26 mouse cellular contexts compared by ENCODE assay signal in genomic region chr12:95420861-95421260, GRCm38 (mm10).
DNase-seq lines count a peak whose midpoint lies in the region; ATAC-seq and TF ChIP-seq lines count a peak whose summit lies in the region.
"Had no signal": no experiment of that assay in that cellular context is flagged by ENCODE, and none has a peak within 500 bp of the region (broad histone marks: within the 10 kb centered on the region; RNA-seq: fewer than 3 reads in every experiment).

No protein-coding gene starts in this region.

- 61% methylated on average over 3 of the region's 3 CpGs for WGBS in lung, postnatal 0 days
- WGBS in lung, adult 2 months: 58% methylated on average over 3 of the region's 3 CpGs

- H3K4me2 ChIP-seq in lung, postnatal 0 days (replicated peaks; ENCODE audit: low read depth, low read length): no peak overlapping the region
- H3K4me2 ChIP-seq: forebrain, embryonic 13.5 days; hindbrain, embryonic 13.5 days; limb, embryonic 13.5 days; liver, embryonic 11.5 days; midbrain, embryonic 11.5 days had no signal

- ATAC-seq in lung, postnatal 0 days: no peak
- ATAC-seq: CD4-positive, CD25-positive, alpha-beta regulatory T cell, adult 4 months; forebrain, embryonic 13.5 days; intestine, embryonic 16.5 days; midbrain, embryonic 16.5 days had no signal

- peak; percentile 8 to 21 for DNase-seq in heart, adult 18-20 months
- no peak for DNase-seq in heart, adult 11 months
- peak; percentile 5 for DNase-seq in lung, postnatal 0 days (ENCODE audit: low spot score)
- no peak for DNase-seq in lung, adult 2 months
- peak; percentile 13 for DNase-seq in brain, adult 2 months (ENCODE audit: low read depth, low spot score)
- DNase-seq in skeletal muscle tissue, adult 2 months (ENCODE audit: low read depth, low spot score): peak; percentile 13
- DNase-seq in testis, postnatal 10 days (ENCODE audit: low spot score): no peak
- DNase-seq: adrenal gland, postnatal 25 days; cerebellum, adult 2 months; cerebellum, postnatal 14 days; gastrocnemius, postnatal 10 days; kidney, adult 8-10 months; layer of hippocampus, adult 9-11 months; right cerebral cortex, postnatal 4 days; thymus, postnatal 4 days had no signal

- no peak overlapping the region for H3K4me3 ChIP-seq in lung, postnatal 0 days (ENCODE audit: low read depth, low read length)
- H3K4me3 ChIP-seq in lung, adult 2 months (replicated peaks; ENCODE audit: extremely low read depth, low read depth, low read length): no peak overlapping the region
- H3K4me3 ChIP-seq: erythroblast, embryonic 14.5 days; forebrain, embryonic 13.5 days; hindbrain, embryonic 13.5 days; left cerebral cortex, adult 2 months; limb, embryonic 13.5 days had no signal

- TF ChIP-seq CTCF in lung, postnatal 0 days (IDR thresholded peaks at IDR 0.05): no peak
- no peak for TF ChIP-seq CTCF in lung, adult 2 months (IDR thresholded peaks at IDR 0.05; ENCODE audit: insufficient read depth, low read length)

- no peaks in the 10 kb centered on the region for H3K9me3 ChIP-seq in lung, postnatal 0 days (ENCODE audit: low read length)
- H3K9me3 ChIP-seq: forebrain, embryonic 13.5 days; hindbrain, embryonic 13.5 days; limb, embryonic 13.5 days had no signal

- no peaks in the 10 kb centered on the region for H3K27me3 ChIP-seq in lung, postnatal 0 days (replicated peaks; ENCODE audit: insufficient read depth, low read length)
- H3K27me3 ChIP-seq: forebrain, embryonic 13.5 days; hindbrain, embryonic 13.5 days; limb, embryonic 13.5 days had no signal

- no peaks in the 10 kb centered on the region for H3K36me3 ChIP-seq in lung, postnatal 0 days (ENCODE audit: insufficient read depth, low read length)
- H3K36me3 ChIP-seq: hindbrain, embryonic 13.5 days; limb, embryonic 13.5 days had no signal

- H3K4me1 ChIP-seq in lung, postnatal 0 days (ENCODE audit: insufficient read depth, low read depth, low read length): no peaks in the 10 kb centered on the region
- no peaks in the 10 kb centered on the region for H3K4me1 ChIP-seq in lung, adult 2 months (ENCODE audit: control insufficient read depth, insufficient read depth, low read length)
- H3K4me1 ChIP-seq: forebrain, embryonic 13.5 days; hindbrain, embryonic 13.5 days; limb, embryonic 13.5 days had no signal

- H3K9ac ChIP-seq in lung, postnatal 0 days (replicated peaks; ENCODE audit: low read depth): no peak overlapping the region
- H3K9ac ChIP-seq: forebrain, embryonic 13.5 days; hindbrain, embryonic 13.5 days; limb, embryonic 13.5 days had no signal

- H3K27ac ChIP-seq in lung, postnatal 0 days (ENCODE audit: low read length): no peak overlapping the region
- H3K27ac ChIP-seq: forebrain, embryonic 13.5 days; hindbrain, embryonic 13.5 days; kidney, postnatal 0 days; left cerebral cortex, adult 2 months; limb, embryonic 13.5 days had no signal

- TF ChIP-seq POLR2A in lung, adult 2 months (IDR thresholded peaks at IDR 0.05; ENCODE audit: borderline replicate concordance, extremely low read depth, low read depth, low read length): no peak

- TF ChIP-seq EP300 in lung, postnatal 0 days (IDR thresholded peaks at IDR 0.05): no peak

Comparison
In these comparisons a context has a peak if more than half of its experiments do, and no peak if none do; other contexts are left out.
1. DNase-seq: peak in heart, adult 18-20 months (2 of 2), lung, postnatal 0 days (single experiment), brain, adult 2 months (single experiment) and skeletal muscle tissue, adult 2 months (single experiment); none in heart, adult 11 months (single experiment), lung, adult 2 months (single experiment) and testis, postnatal 10 days (single experiment).